Mouse (Mus musculus): Measurements from ENCODE around the gene Ttc23. TPM values are rescaled to one million over a fixed set of nuclear protein-coding genes. Genes with fewer than 3 reads are reported as not detected.

The Ttc23 gene
- polyA plus RNA-seq, 1 experiment from 2014 or later = 59.6 TPM

- 92% methylated on average over 5 of the region's 5 CpGs for WGBS
- no peak overlapping the region for H3K4me3 ChIP-seq
- H3K9me3 ChIP-seq (replicated peaks) = no peaks in the 10 kb centered on the region
- H3K27ac ChIP-seq = no peak overlapping the region
- H3K27me3 ChIP-seq (ENCODE audit: low read depth, poor library complexity, severe bottlenecking) = 0 out of 2 replicates have a peak, but pooled peaks cover 4% of the 10 kb centered on the region
- DNase-seq (ENCODE audit: low spot score) = no peak
- no peaks in the 10 kb centered on the region for H3K36me3 ChIP-seq
- peaks cover 5% of the 10 kb centered on the region for H3K4me1 ChIP-seq
These were observed 122.3 kb downstream of the Ttc23 start for GRCm38 (mm10) chr7:67769487-67769886.

GRCm38 (mm10) chr7:67772231-67772630 is 125.0 kb downstream of the Ttc23 start:
- no peak for DNase-seq (ENCODE audit: low spot score)
- Histone ChIP-seq H3K27ac (no peak overlapping the region), H3K36me3 (no peaks in the 10 kb centered on the region), H3K9me3 (replicated peaks) (no peaks in the 10 kb centered on the region), H3K4me1 (peaks cover 11% of the 10 kb centered on the region), H3K27me3 (ENCODE audit: low read depth, poor library complexity, severe bottlenecking) (no peaks in the 10 kb centered on the region), H3K4me3 (no peak overlapping the region)
- 91% methylated on average over 9 of the region's 9 CpGs for WGBS

- Histone ChIP-seq H3K27me3 (ENCODE audit: low read depth, poor library complexity, severe bottlenecking) (no peaks in the 10 kb centered on the region), H3K36me3 (no peaks in the 10 kb centered on the region), H3K9me3 (replicated peaks) (no peaks in the 10 kb centered on the region), H3K27ac (no peak overlapping the region), H3K4me1 (peaks cover 11% of the 10 kb centered on the region), H3K4me3 (no peak overlapping the region)
- no peak for DNase-seq (ENCODE audit: low spot score)
- WGBS = 80% methylated on average over 3 of the region's 3 CpGs
These were observed 128.4 kb downstream of the Ttc23 start for GRCm38 (mm10) chr7:67775623-67776022.

- WGBS = 70% methylated on average over 12 of the region's 12 CpGs
- Histone ChIP-seq H3K27me3 (ENCODE audit: low read depth, poor library complexity, severe bottlenecking) (no peaks in the 10 kb centered on the region), H3K4me3 (no peak overlapping the region), H3K27ac (no peak overlapping the region), H3K4me1 (peaks cover 11% of the 10 kb centered on the region), H3K36me3 (no peaks in the 10 kb centered on the region), H3K9me3 (replicated peaks) (no peaks in the 10 kb centered on the region)
- no peak for DNase-seq (ENCODE audit: low spot score)
These were observed 129.6 kb downstream of the Ttc23 start for GRCm38 (mm10) chr7:67776636-67777305.

DNA sequence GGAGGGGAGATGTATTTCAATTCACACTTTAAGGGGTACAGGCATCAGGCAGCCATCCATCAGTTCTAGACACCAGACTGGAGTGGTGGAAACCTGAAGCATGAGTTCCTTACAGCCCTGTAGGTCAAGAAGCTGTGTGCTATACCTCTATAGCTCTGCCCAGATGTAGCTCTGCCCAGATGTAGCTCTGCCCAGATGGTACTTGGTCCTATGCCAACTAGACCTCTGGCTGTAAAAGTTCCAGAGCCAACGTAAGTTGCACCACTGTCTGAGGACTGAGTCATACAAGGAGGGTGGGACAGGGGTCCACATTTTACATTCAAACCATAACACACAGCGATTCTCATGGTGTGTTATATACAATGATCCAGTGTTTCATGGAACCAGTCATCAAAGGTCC is 140.7 kb downstream of the Ttc23 start:
- H3K4me3 ChIP-seq = no peak overlapping the region
- DNase-seq (ENCODE audit: low spot score) = no peak
- no peaks in the 10 kb centered on the region for H3K9me3 ChIP-seq (replicated peaks)
- WGBS = 80% methylated on average over 2 of the region's 2 CpGs
- H3K36me3 ChIP-seq = no peaks in the 10 kb centered on the region
- peaks cover 14% of the 10 kb centered on the region for H3K4me1 ChIP-seq
- no peak overlapping the region for H3K27ac ChIP-seq
- no peaks in the 10 kb centered on the region for H3K27me3 ChIP-seq (ENCODE audit: low read depth, poor library complexity, severe bottlenecking)

- Histone ChIP-seq H3K4me3 (no peak overlapping the region), H3K27me3 (ENCODE audit: low read depth, poor library complexity, severe bottlenecking) (no peaks in the 10 kb centered on the region), H3K27ac (no peak overlapping the region), H3K9me3 (replicated peaks) (no peaks in the 10 kb centered on the region), H3K36me3 (no peaks in the 10 kb centered on the region), H3K4me1 (peaks cover 14% of the 10 kb centered on the region)
- 14% methylated on average over 10 of the region's 10 CpGs for WGBS
- peak; percentile 83 for DNase-seq (ENCODE audit: low spot score)
These were observed 141.5 kb downstream of the Ttc23 start for GRCm38 (mm10) chr7:67788713-67789112.

DNA sequence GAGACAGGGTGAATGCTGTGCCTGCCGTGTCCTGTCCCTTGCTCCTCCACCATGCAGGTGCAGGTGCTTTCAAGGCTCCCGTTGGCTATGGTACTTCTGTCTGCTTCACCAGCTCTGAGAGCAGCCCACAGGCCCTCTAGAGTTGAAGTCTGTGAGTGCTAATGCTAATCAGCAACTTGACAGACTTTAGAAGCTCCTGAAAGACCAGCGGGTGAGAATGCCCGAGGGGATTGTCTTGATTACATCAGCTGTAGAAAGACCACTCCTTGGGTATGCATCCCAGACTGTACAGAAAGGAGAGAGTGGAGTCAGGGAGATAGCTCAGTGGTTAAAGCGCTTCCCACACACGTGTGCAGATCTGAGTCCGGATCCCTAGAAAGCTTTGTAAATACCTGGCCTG is 144.0 kb downstream of the Ttc23 start:
- no peaks in the 10 kb centered on the region for H3K36me3 ChIP-seq
- H3K9me3 ChIP-seq (replicated peaks) = no peaks in the 10 kb centered on the region
- DNase-seq (ENCODE audit: low spot score) = no peak
- H3K4me3 ChIP-seq = no peak overlapping the region
- H3K27me3 ChIP-seq (ENCODE audit: low read depth, poor library complexity, severe bottlenecking) = no peaks in the 10 kb centered on the region
- no peak overlapping the region for H3K27ac ChIP-seq
- peaks cover 14% of the 10 kb centered on the region for H3K4me1 ChIP-seq
- 68% methylated on average over 7 of the region's 7 CpGs for WGBS

DNA sequence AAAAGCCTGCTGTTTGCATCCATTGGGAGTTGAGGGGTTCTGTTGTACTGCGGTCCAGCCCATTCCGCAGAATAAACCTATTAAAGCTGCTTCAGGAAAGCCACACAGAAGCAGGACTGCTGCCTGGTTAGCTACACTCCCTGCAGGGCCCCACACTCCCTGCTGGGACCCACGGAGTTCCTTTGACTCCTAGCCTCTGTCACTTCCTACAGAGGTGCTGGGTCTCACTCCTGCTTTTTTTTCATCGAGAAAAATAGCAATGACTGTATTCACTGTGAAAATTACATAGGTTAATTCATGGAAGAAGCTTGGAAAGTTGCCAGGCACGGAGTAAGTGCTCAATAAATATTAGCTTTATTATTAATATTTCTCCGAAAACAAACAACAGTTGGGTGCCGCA is 146.2 kb downstream of the Ttc23 start:
- no peaks in the 10 kb centered on the region for H3K9me3 ChIP-seq (replicated peaks)
- no peak overlapping the region for H3K4me3 ChIP-seq
- no peak for DNase-seq (ENCODE audit: low spot score)
- peaks cover 13% of the 10 kb centered on the region for H3K4me1 ChIP-seq
- no peak overlapping the region for H3K27ac ChIP-seq
- H3K27me3 ChIP-seq (ENCODE audit: low read depth, poor library complexity, severe bottlenecking) = no peaks in the 10 kb centered on the region
- no peaks in the 10 kb centered on the region for H3K36me3 ChIP-seq
- WGBS = 79% methylated on average over 7 of the region's 7 CpGs

DNA sequence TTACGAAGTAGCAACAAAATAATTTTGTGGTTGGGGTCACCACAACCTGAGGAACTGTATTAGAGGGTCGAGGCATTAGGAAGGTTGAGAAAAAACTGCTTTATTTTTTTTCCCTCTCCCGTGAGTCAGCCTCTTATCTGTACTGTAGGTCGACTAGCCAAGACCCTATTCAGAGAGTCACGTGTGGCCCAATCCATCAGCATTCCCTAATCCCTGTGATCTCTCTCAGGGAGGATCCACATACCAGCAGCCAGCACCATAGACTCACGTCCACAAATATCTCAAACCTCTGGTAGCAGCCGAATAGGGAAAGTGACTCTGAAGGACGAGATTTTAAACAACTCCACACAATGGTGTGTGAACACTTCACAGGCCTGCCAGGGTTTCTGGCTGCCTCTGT is 149.9 kb downstream of the Ttc23 start:
- Histone ChIP-seq H3K9me3 (replicated peaks) (no peaks in the 10 kb centered on the region), H3K27me3 (ENCODE audit: low read depth, poor library complexity, severe bottlenecking) (peaks cover 2% of the 10 kb centered on the region), H3K4me3 (no peak overlapping the region), H3K4me1 (peaks cover 4% of the 10 kb centered on the region), H3K27ac (no peak overlapping the region), H3K36me3 (no peaks in the 10 kb centered on the region)
- 25% methylated on average over 8 of the region's 8 CpGs for whole genome bisulfite sequencing
- no peak for DNase-seq (ENCODE audit: low spot score)

- Histone ChIP-seq H3K4me1 (peaks cover 6% of the 10 kb centered on the region), H3K27me3 (ENCODE audit: low read depth, poor library complexity, severe bottlenecking) (peaks cover 14% of the 10 kb centered on the region), H3K36me3 (no peaks in the 10 kb centered on the region), H3K9me3 (replicated peaks) (no peaks in the 10 kb centered on the region), H3K27ac (no peak overlapping the region), H3K4me3 (no peak overlapping the region)
- WGBS = 89% methylated on average over 4 of the region's 4 CpGs
- no peak for DNase-seq (ENCODE audit: low spot score)
These were observed 151.3 kb downstream of the Ttc23 start for GRCm38 (mm10) chr7:67798476-67798875.

DNA sequence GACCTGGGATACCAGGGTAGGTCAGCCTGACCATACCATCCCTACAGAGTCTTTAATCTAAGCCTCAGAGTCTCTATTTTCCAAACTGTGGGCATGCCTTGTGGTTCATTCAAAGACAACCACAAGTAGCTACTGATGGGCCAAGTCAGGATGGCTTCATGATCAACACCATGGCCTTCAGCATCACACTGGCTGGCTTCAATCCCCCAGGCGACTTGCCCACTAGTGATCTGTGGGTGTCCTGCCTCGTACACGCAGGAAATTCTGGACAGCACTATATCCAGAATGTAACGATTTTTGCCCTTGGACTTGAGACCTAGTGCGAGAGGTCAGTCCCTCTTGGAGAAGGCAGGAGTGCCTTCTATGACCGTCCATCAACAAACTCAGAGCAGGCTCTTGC is 153.3 kb downstream of the Ttc23 start:
- 91% methylated on average over 6 of the region's 6 CpGs for WGBS

DNA sequence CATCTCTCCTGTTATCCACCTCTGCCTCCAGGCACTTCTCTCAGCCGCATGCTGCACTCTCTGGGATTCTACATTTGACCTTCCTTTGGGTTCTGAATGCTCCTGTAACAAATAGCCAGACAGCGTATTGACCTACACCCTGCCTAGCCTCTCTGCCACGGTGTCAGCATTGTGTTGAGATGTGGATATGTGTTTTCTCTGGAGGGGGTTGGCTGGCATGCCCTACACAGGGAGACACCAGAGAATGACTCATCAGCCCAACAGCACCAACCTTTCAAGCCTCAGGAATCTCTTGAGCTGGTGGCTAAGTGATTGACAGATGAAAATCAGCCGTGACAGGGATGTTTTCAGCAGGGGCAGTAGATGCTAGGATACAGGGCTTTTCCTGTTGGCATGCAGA is 153.8 kb downstream of the Ttc23 start:
- Histone ChIP-seq H3K36me3 (no peaks in the 10 kb centered on the region), H3K27me3 (ENCODE audit: low read depth, poor library complexity, severe bottlenecking) (peaks cover 14% of the 10 kb centered on the region), H3K4me1 (peaks cover 17% of the 10 kb centered on the region), H3K27ac (no peak overlapping the region), H3K4me3 (no peak overlapping the region), H3K9me3 (replicated peaks) (no peaks in the 10 kb centered on the region)
- 77% methylated on average over 4 of the region's 4 CpGs for WGBS
- no peak for DNase-seq (ENCODE audit: low spot score)

More for the DNA sequence above, 153.3 kb downstream of the Ttc23 start:
- Histone ChIP-seq H3K27ac (no peak overlapping the region), H3K9me3 (replicated peaks) (no peaks in the 10 kb centered on the region), H3K4me3 (no peak overlapping the region), H3K36me3 (no peaks in the 10 kb centered on the region), H3K27me3 (ENCODE audit: low read depth, poor library complexity, severe bottlenecking) (peaks cover 14% of the 10 kb centered on the region), H3K4me1 (peaks cover 17% of the 10 kb centered on the region)
- no peak for DNase-seq (ENCODE audit: low spot score)

- Histone ChIP-seq H3K36me3 (no peaks in the 10 kb centered on the region), H3K9me3 (replicated peaks) (no peaks in the 10 kb centered on the region), H3K27me3 (ENCODE audit: low read depth, poor library complexity, severe bottlenecking) (peaks cover 14% of the 10 kb centered on the region), H3K4me3 (peak overlapping the region; percentile 50), H3K4me1 (peaks cover 17% of the 10 kb centered on the region), H3K27ac (peak overlapping the region; percentile 73)
- DNase-seq (ENCODE audit: low spot score) = peak; percentile 95
- WGBS = 16% methylated on average over 28 of the region's 28 CpGs
These were observed 156.0 kb downstream of the Ttc23 start for GRCm38 (mm10) chr7:67803015-67803856.
